Mouse (Mus musculus): Measurements from ENCODE around the gene Sec24d. TPM values are rescaled to one million over a fixed set of nuclear protein-coding genes. Genes with fewer than 3 reads are reported as not detected.
"Not testable (repeated sequence)": the region's sequence is repeated elsewhere in the genome, so short reads cannot be mapped to it uniquely, and the experiment has no call there.

Sec24d gene
- polyA plus RNA-seq, 1 experiment from 2014 or later = 13.1 TPM

DNA sequence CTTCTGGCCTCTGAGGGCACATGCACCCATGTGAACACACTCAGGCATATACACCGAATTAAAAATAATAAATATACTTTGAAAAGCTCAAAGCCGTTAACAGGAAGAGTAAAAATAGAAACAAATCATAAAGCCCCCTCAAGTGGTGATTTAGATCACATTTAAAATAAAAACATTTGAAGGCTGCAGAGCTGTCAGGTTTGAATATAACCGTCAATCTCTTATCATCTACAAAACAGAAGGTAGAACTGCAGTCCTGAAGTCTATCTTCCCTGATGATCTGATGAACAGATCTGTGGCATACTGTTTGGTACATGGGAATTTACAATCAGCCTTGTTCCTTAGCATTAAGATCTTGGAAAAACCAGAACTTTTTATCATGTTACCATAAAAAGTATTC, 109.3 kb downstream of the Sec24d start:
- Histone ChIP-seq H3K4me3 (no peak overlapping the region), H3K36me3 (peaks cover 25% of the 10 kb centered on the region), H3K27ac (replicated peaks) (no peak overlapping the region), H3K9me3 (no peaks in the 10 kb centered on the region), H3K4me2 (no peak overlapping the region), H3K9ac (no peak overlapping the region), H3K27me3 (no peaks in the 10 kb centered on the region), H3K4me1 (replicated peaks) (no peaks in the 10 kb centered on the region)
- WGBS = 97% methylated on average over 3 of the region's 3 CpGs
- no peak for ATAC-seq (ENCODE audit: low FRiP score, low read depth)

DNA sequence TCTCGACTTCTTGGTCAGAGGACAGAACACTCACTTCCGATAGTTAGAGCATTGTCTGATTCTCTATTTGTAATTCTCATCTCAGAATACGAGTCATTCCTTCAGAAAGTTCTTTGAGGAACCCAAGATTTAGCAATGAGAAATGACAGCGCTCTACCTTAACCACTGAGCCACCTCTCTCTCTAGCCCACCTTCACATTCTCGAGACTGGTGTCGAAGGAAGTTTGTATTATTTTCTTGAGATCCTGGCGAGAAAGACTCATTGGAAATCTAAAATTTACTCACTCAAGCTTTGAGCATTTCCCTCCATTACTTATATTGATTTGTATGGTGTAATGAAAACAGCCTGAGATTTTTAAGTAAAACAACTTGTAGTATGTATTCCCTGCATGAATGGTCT, 117.2 kb downstream of the Sec24d start:
- no peaks in the 10 kb centered on the region for H3K27me3 ChIP-seq
- 88% methylated on average over 7 of the region's 7 CpGs for WGBS
- H3K36me3 ChIP-seq = peaks cover 15% of the 10 kb centered on the region
- H3K4me2 ChIP-seq = peak overlapping the region; percentile 56
- H3K9ac ChIP-seq = peak overlapping the region; percentile 64; the same call in 1 of the 2 replicates
- H3K27ac ChIP-seq (replicated peaks) = no peak overlapping the region
- no peaks in the 10 kb centered on the region for H3K9me3 ChIP-seq
- peak overlapping the region; percentile 69; the same call in 1 of the 2 replicates for H3K4me3 ChIP-seq
- peaks cover 19% of the 10 kb centered on the region for H3K4me1 ChIP-seq (replicated peaks)
- ATAC-seq (ENCODE audit: low FRiP score, low read depth) = no peak

DNA sequence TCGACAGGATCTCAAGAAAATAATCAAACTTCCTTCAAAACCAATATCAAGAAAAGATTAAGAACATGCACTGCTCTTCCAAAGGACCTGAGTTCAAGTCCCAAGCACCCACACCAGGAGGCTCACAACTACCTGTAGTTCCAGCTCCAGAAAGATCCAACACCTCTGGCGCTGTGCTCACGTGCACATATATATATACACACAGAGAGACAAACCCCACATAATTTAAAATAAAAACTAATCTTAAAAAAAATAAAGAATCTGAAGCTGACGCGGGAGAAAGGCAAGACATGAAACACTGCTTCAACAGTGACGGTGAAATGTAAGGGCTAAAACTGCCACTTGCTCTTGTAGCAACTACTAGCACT, 117.8 kb downstream of the Sec24d start:
- Histone ChIP-seq H3K9ac (peak overlapping the region; percentile 64), H3K4me1 (replicated peaks) (peaks cover 19% of the 10 kb centered on the region), H3K27ac (replicated peaks) (peak overlapping the region; percentile 95), H3K9me3 (no peaks in the 10 kb centered on the region), H3K36me3 (peaks cover 9% of the 10 kb centered on the region; the same call in 1 of the 2 replicates), H3K4me2 (peak overlapping the region; percentile 56), H3K27me3 (no peaks in the 10 kb centered on the region), H3K4me3 (peak overlapping the region; percentile 69)
- 14% methylated on average over 6 of the region's 6 CpGs for WGBS
- peak; percentile 28; the same call in 1 of the 2 replicates for ATAC-seq (ENCODE audit: low FRiP score, low read depth)

DNA sequence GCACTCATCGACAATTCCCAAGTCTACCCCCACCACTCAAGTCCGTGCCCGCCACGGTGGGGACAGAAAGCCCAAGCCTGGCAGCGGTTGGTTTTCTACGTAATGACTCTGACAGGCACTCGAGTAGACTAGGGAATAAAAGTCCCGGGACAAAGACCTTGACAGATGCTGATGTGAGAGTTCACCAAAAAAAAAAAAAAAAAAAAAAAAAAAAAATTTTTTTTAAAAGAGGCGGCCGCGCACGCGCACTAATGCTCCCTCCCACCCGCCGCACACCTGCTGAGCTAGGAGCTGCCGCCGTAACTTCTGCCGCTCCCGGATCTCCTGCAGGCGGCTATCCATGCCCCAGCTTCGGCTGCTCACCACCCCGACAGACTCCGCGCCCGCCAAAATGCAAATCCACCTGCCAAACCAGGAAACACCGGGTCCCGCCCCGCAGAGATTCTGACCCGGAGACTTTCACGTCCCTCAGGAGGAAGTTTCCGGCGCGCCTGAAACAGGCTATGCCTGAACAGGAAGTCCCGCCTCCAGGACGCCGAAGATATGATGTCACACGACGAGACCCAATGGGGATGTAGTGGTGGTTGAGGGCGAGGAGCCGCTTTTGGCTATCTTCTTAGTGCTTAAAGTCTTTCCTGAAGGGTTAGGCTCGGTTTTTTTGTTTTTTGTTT, 118.4 kb downstream of the Sec24d start, which contains the start of gene Mettl14:
Mettl14 (minus strand) TSS at position 623 of the 671 bp plus-strand sequence.
- Histone ChIP-seq H3K27me3 (no peaks in the 10 kb centered on the region), H3K9ac (peak within 1 kb of the TSS; percentile 64), H3K4me3 (peak within 1 kb of the TSS; percentile 69), H3K9me3 (no peaks in the 10 kb centered on the region), H3K27ac (replicated peaks) (peak within 1 kb of the TSS; percentile 95), H3K4me1 (replicated peaks) (peaks cover 19% of the 10 kb centered on the region), H3K36me3 (peaks cover 9% of the 10 kb centered on the region; the same call in 1 of the 2 replicates), H3K4me2 (peak within 1 kb of the TSS; percentile 57)
- ATAC-seq (ENCODE audit: low FRiP score, low read depth) = peak; percentile 99
- under 1% methylated on average over 41 of the region's 41 CpGs for WGBS

DNA sequence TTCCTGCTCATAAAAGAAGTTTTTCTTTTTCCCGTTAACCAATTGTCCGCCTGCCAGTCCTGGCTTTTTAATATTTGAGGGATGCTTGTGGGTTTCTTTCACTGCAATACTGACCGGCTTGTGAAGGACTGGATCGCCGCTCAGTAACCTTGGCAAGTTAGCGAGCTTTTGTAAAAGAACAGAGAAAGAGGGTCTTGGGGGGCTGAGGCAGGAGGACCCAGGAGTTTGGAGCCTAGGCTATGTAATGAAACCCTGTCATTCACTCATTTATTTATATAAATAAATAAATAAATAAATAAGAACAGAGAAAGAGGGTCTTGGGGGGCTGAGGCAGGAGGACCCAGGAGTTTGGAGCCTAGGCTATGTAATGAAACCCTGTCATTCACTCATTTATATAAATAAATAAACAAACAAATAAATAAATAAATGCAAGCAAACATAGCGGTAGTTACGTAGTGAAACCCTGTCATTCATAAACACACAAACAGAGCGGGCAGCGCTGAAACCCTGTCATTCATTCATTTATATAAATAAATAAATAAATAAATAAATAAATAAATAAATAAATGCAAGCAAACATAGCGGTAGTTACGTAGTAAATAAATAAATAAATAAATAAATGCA, 119.0 kb downstream of the Sec24d start:
- not testable (repeated sequence) for H3K27me3 ChIP-seq, H3K9me3 ChIP-seq, H3K36me3 ChIP-seq
- peak; percentile 80 for ATAC-seq (ENCODE audit: low FRiP score, low read depth)
- Histone ChIP-seq H3K4me3 (peak overlapping the region; percentile 69), H3K27ac (replicated peaks) (peak overlapping the region; percentile 95), H3K9ac (peak overlapping the region; percentile 64), H3K4me1 (replicated peaks) (peaks cover 19% of the 10 kb centered on the region), H3K4me2 (peak overlapping the region; percentile 57)
- 17% methylated on average over 12 of the region's 12 CpGs for WGBS

DNA sequence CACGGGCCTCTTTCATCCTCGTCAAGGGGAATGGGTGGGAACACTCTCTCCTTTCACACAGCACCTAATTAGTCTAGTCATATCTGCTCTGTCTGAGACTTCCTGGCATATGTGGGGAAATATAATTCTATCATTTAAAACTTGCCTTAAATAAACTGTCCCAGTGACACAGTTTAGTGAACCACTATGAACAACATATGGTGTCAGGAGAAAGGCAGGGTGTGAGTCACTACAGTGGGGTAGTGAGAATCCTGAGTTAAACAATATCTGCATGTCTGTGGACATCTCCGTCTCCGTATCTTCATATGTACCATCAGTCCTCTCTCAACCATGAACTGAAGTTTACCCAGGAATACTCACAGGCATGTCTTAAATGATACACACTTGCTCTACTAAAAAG, 123.9 kb downstream of the Sec24d start:
- H3K27ac ChIP-seq (replicated peaks) = no peak overlapping the region
- H3K9me3 ChIP-seq = no peaks in the 10 kb centered on the region
- H3K9ac ChIP-seq = no peak overlapping the region
- H3K4me2 ChIP-seq = no peak overlapping the region
- 88% methylated on average over 4 of the region's 4 CpGs for WGBS
- no peak overlapping the region for H3K4me3 ChIP-seq
- ATAC-seq (ENCODE audit: low FRiP score, low read depth) = no peak
- no peaks in the 10 kb centered on the region for H3K27me3 ChIP-seq
- no peaks in the 10 kb centered on the region for H3K4me1 ChIP-seq (replicated peaks)
- no peaks in the 10 kb centered on the region for H3K36me3 ChIP-seq

DNA sequence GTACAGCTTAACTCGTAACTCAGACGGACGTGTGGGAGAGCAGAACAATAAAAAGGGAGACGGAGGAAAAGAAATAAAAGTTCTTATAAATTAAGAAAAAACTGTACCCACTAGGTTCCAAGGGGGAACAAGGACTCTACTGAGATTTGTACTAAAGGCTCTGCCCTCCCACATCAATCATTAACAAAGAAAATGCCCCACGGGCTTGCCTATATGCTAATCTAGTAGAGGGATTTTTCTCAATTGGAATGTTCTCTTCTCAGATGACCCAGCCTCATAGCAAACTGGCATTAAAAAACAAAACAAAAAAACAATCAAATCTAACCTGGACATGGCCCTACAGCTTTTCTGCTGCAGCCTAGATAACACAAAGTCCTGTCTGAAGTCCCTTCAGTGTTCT, 128.4 kb downstream of the Sec24d start:
- no peaks in the 10 kb centered on the region for H3K27me3 ChIP-seq
- H3K9ac ChIP-seq = no peak overlapping the region
- no peak overlapping the region for H3K4me2 ChIP-seq
- no peak overlapping the region for H3K4me3 ChIP-seq
- no peaks in the 10 kb centered on the region for H3K9me3 ChIP-seq
- H3K27ac ChIP-seq (replicated peaks) = no peak overlapping the region
- WGBS = 79% methylated on average over 5 of the region's 5 CpGs
- no peaks in the 10 kb centered on the region for H3K36me3 ChIP-seq
- no peaks in the 10 kb centered on the region for H3K4me1 ChIP-seq (replicated peaks)
- ATAC-seq (ENCODE audit: low FRiP score, low read depth) = no peak

DNA sequence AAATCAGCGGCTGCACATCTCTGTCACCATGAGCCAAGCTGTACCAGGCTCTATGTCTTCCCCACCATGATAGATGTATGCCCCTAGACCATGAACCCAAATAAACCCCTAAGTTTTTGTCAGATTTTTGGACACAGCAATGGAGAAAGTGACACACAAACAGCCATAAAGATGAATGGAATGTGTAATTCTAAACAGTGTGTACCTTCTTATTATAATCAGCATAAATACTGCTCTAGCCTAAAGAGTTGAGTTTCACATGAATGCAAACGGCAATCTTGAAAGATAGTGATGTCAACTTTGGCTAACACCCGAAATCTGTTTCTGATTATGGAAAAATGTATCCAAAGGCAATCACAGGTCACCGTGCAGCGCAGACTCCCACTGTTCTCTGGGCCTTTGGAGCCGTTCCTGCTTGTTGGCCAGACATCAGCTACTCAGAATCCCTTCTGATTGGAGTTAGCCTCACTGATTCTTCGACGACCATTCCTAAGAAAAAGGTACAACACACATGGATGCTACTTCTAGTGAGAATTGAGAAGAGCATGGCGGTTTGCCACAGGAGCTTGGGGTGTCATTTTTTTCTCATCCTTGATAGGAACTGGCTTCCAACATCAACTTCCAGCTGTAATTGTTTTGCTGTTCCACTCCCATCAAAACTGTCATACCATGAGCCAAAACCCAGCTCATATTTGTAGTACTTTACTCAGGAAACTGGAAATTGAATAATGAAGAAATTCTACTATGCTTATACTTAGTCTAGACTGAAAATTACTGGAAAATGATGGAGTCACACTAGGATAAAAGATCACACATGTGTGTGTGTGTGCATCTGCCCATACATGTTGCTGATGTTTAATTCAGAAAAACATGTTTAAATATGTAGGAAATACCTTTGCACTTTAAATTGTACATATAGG, 130.6 kb downstream of the Sec24d start:
- Histone ChIP-seq H3K9ac (no peak overlapping the region), H3K27ac (replicated peaks) (no peak overlapping the region)
- 86% methylated on average over 9 of the region's 9 CpGs for WGBS

DNA sequence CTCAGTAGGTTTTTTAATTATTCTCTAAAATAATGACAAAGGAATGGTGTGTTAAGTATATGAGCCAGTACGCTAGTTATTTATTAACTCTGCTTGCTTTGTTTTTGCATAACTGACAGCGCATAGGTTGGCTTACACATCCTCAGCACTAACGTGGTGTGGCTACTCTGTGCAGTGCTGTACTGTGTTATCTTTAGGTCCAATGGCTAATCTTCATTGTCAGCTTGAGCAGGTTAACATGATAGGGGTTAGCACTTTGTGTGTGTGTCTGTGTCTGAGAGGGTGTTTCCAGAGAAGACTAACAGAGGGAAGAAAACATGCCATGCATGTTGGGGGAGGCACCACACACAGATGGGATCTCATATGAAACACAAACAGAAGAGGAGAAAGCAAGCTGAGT, 137.7 kb downstream of the Sec24d start:
- Histone ChIP-seq H3K27ac (replicated peaks) (no peak overlapping the region), H3K4me1 (replicated peaks) (no peaks in the 10 kb centered on the region), H3K4me2 (no peak overlapping the region), H3K9ac (no peak overlapping the region), H3K9me3 (no peaks in the 10 kb centered on the region), H3K4me3 (no peak overlapping the region), H3K27me3 (no peaks in the 10 kb centered on the region), H3K36me3 (no peaks in the 10 kb centered on the region)
- ATAC-seq (ENCODE audit: low FRiP score, low read depth) = no peak
- 91% methylated on average over 3 of the region's 3 CpGs for WGBS

More for the DNA sequence above, 130.6 kb downstream of the Sec24d start:
- Histone ChIP-seq H3K4me1 (replicated peaks) (no peaks in the 10 kb centered on the region), H3K36me3 (no peaks in the 10 kb centered on the region), H3K4me2 (no peak overlapping the region), H3K4me3 (no peak overlapping the region), H3K9me3 (no peaks in the 10 kb centered on the region), H3K27me3 (no peaks in the 10 kb centered on the region)
- no peak for ATAC-seq (ENCODE audit: low FRiP score, low read depth)

DNA sequence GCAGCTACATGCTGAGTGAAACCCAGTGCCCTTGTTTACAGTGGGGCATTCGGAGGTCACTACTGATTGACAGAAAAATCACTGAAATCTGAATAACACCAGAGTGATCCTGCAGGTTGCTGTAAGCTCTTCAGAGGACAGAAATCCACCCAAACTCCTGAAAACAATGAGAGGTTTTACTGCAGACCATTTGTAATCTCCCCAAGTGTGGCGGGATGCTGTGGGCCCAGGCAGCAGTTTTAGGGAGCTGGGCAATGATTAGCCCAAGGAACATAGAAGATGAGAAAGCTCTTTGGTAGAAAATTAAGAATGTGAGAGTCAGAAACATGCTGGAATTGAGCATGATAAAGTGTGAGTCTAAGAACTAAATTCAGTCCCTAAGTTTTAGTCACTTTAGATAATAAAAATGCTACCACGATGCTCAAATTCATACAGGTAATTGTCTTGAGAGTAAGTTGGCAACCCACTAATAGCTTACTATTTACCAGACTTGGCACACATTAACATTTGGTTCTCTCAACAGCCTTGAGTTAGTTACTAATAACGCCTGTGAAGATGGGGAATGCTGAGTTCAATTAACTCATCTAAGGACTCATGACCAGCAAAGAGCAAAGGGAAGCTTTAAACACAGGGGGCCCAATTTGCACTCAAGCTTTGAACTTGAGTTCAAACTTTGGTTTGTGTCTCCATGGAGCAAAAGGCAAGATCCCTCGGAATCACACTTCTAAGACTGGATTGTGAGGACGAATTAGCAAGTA, 144.7 kb downstream of the Sec24d start:
- Histone ChIP-seq H3K4me2 (no peak overlapping the region), H3K36me3 (no peaks in the 10 kb centered on the region), H3K27ac (replicated peaks) (no peak overlapping the region), H3K4me1 (replicated peaks) (no peaks in the 10 kb centered on the region), H3K9me3 (no peaks in the 10 kb centered on the region), H3K4me3 (no peak overlapping the region), H3K27me3 (no peaks in the 10 kb centered on the region), H3K9ac (no peak overlapping the region)
- 75% methylated on average over 6 of the region's 6 CpGs for WGBS
- no peak for ATAC-seq (ENCODE audit: low FRiP score, low read depth)

DNA sequence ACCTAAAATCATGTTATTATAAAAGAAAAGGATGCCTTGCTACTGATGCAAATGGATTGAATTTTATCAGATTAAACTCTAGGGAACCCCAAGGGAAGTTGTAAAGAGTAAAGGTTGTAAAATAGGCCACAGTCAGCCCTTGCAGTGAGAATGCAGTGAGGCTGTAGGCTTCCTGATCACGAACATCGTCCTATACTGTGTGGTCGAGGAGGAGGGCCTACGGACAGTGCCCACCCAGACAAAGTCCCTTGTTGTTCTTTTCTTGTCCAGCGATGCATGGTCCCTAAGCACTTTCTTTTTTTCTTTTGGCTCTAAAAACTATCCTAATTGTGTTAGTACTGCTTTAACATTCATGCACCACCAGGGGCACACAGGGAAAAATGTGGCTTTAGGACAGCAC, 145.9 kb downstream of the Sec24d start:
- no peak for ATAC-seq (ENCODE audit: low FRiP score, low read depth)
- H3K36me3 ChIP-seq = no peaks in the 10 kb centered on the region
- no peaks in the 10 kb centered on the region for H3K9me3 ChIP-seq
- H3K4me1 ChIP-seq (replicated peaks) = no peaks in the 10 kb centered on the region
- H3K4me2 ChIP-seq = no peak overlapping the region
- H3K27ac ChIP-seq (replicated peaks) = no peak overlapping the region
- H3K27me3 ChIP-seq = no peaks in the 10 kb centered on the region
- no peak overlapping the region for H3K4me3 ChIP-seq
- no peak overlapping the region for H3K9ac ChIP-seq
- 22% methylated on average over 5 of the region's 5 CpGs for WGBS
